Mouse (Mus musculus): ENCODE results near the gene Gm21834. TPM values are rescaled to one million over a fixed set of nuclear protein-coding genes. Genes with fewer than 3 reads are reported as not detected.

Gene Gm21834
- not detected for polyA plus RNA-seq (2017; shearing (Covaris generic))

DNA sequence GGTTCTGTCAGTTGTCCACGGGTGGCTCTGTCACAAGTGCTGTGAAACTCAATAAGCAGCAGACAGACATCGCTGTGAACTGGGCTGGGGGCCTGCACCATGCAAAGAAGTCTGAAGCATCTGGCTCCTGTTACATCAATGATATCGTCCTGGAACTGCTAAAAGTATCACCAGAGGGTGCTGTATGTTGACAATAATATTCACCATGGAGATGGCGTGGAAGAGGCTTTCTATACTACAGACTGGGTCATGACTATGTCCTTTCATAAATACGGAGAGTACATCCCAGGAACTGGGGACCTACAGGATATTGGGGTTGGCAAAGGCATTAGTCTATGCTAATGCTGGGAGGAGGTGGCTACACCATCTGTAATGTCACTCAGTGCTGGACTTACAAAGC is at the start of gene Gm21834:
Gene Gm21834 (minus strand): TSS at position 101 of the 400 bp plus-strand sequence.
- no peak for ATAC-seq

DNA sequence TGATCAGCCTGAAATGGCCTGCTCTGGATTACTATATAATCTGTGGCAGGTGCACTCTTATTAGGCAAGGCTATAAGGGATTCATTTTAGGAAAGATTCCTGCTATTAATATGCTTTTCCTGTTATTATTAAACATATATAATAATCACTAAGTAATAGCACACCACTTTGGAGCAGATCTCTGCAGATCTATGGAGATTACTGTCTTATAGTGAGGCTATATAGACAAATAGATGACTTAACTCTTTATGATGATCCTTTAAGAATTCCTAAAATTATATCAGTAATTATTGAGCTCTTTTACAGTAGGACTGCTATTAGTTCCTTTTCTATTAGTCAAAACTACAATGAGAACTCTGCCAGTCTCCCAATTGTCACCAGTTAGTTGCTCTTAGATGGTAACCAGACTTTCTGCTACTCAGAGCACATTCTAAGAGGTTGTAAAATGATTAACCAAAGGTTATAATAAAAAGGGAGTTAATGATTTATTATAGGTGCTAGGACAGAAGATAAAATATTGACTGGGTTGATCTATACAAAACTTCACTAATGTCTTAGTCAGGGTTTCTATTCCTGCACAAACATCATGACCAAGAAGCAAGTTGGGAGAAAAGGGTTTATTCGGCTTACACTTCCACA is 46.3 kb upstream of the Gm21834 start:
- no peak for ATAC-seq

DNA sequence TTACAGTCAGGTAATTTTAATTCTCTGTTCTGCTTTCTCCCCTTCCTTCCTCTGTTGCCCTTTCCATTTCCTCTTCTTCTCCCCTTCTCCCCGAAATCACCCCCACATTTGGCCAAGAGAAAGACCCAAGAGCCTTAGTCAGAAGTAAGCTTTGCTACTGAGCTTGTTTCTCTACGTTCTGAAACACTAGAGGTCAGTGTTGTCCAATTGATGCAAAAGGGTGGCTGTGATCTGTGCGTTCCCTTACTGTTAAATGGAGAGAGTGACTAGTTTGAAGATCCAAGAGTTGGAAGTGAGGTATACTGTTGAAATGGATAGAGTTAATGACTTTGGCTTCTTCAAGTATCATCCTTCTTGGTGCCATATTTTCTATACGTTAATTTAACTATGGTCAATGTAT is 28.9 kb upstream of the Gm21834 start:
- ATAC-seq, result no peak

DNA sequence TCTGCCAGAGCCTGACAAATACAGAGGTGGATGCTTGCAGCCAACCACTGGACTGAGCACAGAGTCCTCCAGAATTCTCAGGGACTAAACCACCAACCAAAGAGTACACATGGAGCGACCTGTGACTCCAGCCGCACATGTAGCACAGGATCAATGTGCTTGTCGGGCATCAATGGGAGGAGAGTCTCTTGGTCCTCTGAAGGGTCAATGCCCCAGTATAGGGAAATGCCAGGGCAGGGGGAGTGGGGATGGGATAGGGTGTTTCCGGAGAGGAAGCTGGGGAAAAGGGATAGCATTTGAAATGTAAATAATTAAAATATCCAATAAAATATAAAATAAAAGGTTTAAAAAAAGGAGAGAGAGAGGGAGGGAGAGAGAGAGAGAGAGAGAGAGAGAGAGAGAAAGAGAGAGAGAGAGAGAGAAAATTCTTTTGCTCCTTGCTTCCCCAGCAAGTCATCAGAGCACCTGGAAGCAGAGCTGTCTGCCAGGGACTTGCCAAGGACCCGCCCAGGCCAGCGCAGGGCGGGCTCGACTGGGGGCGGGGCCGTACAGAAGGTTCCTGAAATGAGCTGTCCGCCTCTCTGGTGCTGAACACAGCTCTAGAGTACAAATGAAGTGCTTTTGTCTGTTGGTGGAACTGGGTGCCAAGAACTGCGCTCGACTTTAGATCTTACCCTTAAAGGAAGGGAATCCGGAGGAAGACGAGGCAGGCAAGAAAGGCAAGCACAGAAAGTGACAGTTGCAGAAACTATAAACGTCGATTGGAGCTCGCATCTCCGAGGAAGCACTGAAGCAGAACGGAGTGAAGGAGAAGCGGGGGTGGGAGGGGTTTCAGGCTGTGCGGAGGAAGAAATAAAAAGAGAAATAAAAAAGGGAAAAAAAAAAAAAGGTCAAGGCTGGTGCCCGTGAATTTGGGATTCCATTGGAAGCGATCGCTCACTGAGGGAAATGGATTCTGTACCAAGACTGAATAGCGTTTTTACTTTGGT is 26.9 kb upstream of the Gm21834 start, which contains the start of gene Cntnap5c:
Gene Cntnap5c (plus strand): TSS at position 949 of the 989 bp plus-strand sequence.
- no peak for ATAC-seq

DNA sequence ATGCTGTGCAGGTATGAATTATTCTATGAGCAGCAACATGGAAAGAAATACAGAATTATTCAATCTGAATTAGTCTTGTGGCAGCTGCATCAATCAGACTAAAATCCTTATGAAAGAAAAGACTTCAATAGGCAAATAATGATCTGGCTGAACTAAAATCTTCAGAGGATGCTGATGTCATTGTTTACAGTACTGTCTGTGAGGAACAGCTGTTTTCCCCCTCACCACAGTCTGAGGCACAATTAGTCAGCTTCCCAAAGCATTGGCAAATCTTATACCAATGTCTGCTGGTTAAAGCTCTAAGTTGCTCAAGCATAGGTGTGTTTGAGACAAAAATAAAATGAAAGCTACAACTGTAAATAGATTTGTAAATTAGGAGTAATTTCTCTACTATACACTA is 25.3 kb upstream of the Gm21834 start:
- no peak for ATAC-seq

DNA sequence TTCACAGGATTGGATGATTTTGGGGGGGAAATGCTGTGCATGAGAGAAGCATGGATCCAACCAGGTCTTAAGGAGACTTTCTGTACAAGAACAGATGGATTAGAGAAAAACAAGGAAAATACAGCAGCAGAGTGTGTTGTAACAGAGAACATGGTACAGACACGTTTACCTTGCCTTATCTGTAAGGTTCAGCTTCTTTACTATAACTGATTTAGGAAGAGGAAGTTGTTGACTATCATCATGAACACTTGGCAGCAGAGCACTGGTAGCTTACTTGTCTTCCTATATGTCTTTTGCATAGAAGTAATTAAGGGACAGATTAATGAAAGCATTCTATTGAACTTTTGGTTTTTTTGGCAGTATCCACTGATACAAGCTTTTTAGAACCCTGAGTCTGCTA is 16.0 kb upstream of the Gm21834 start:
- ATAC-seq, result no peak

DNA sequence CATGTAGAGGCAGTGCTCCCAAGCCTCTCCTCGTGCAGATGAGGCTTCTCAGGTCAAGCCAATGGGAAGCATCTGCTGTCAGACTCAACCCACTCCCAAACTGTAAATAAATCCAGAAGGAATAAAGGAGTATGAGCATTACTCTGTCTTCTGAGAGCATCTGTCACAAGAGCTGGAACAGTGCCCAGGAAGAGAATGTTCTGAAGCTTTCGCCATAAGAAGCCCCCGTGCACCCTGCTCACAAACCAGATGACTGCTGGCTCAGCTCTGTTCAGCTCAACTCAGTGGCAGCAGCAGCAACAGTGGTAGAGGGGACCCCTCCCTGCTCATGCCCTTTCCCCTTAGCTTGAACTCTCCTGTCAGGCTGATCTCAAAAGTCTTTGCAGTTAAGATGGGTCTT is 47.2 kb downstream of the Gm21834 start:
- ATAC-seq, result no peak

Other genes starting within 250 kb of the Gm21834 start
- under 1 TPM in 1 of 2 experiments, not detected in 1; 0.05 TPM for gene Vmn2r120, start 196.7 kb downstream of the Gm21834 start, polyA plus RNA-seq (2017; shearing (Covaris generic))
- not detected for gene Cntnap5c, start 27.4 kb upstream of the Gm21834 start, polyA plus RNA-seq (2017; shearing (Covaris generic))